Mouse (Mus musculus) lung, embryonic 15.5 days (tissue): ENCODE data around the gene Nlgn3. TPM values are rescaled to one million over a fixed set of nuclear protein-coding genes. Genes with fewer than 3 reads are reported as not detected.
A peak's percentile ranks its signal among the peaks of the same experiment; 100 is the strongest.

Source experiments
- ATAC-seq: fragments of 200-750 bp; cut with Nextera tagmentation; 2 replicates; pipeline ENCODE4 v1.8.0; 2017; ENCODE audit warnings: moderate number of reproducible peaks, borderline replicate concordance; ENCODE audit not compliant: low FRiP score, low TSS enrichment; ENCODE audit errors: extremely low read depth
- H3K27ac ChIP-seq: fragments of 300-500 bp; sonication (generic); 2 replicates; pipeline ENCODE4 v1.5.1; 2015; ENCODE audit warnings: moderate library complexity, mild to moderate bottlenecking, inconsistent platforms
- H3K27me3 ChIP-seq: fragments of 300-500 bp; sonication (generic); 2 replicates; pipeline ENCODE4 v1.6.1; 2015; ENCODE audit warnings: inconsistent platforms
- H3K36me3 ChIP-seq: fragments of 300-500 bp; sonication (generic); 2 replicates; pipeline ENCODE4 v1.6.1; 2015; ENCODE audit warnings: inconsistent platforms
- H3K4me1 ChIP-seq: fragments of 300-500 bp; sonication (generic); 2 replicates; pipeline ENCODE4 v1.6.1; 2015; ENCODE audit warnings: inconsistent platforms
- H3K4me2 ChIP-seq: fragments of 300-500 bp; sonication (generic); 2 replicates; pipeline ENCODE4 v1.6.1; 2015; ENCODE audit warnings: inconsistent platforms, mild to moderate bottlenecking, moderate library complexity
- H3K4me3 ChIP-seq: fragments of 300-500 bp; sonication (generic); 2 replicates; pipeline ENCODE4 v1.5.1; 2015; ENCODE audit warnings: mild to moderate bottlenecking, inconsistent platforms
- H3K9ac ChIP-seq: fragments of 300-500 bp; sonication (generic); 2 replicates; pipeline ENCODE4 v1.6.1; 2015; ENCODE audit warnings: inconsistent platforms
- H3K9me3 ChIP-seq: fragments of 300-500 bp; sonication (generic); 2 replicates; pipeline ENCODE4 v1.6.1; 2016; ENCODE audit warnings: inconsistent platforms
- WGBS: fragments of 180-500 bp; shearing (Covaris S2); methylation state at CpG from one replicate; pipeline ENCODE4 v1.1.7; 2015; 5-methylcytosine and 5-hydroxymethylcytosine counted together
- polyA plus RNA-seq: library from polyadenylated mRNA; unstranded; fragments of >200 nt; fragmentation: Nextera tagmentation; extraction: Ambion mirVana; gene quantifications from 2 replicates; pipeline ENCODE4 v1.2.1, GENCODE M21; 2015

Gene Nlgn3
- polyA plus RNA-seq, result 5.1 and 6.0 TPM in 2 replicates

GRCm38 (mm10) chrX:101299055-101299454, at the start of gene Nlgn3:
Gene Nlgn3, plus strand, starts transcription at chrX:101299168.
- no peaks in the 10 kb centered on the region for H3K4me1 ChIP-seq
- ATAC-seq, result peak; percentile 15; the same call in 1 of the 2 replicates
- 0 out of 2 replicates have a peak, but pooled peaks cover 3% of the 10 kb centered on the region for H3K36me3 ChIP-seq
- peak within 1 kb of the TSS; percentile 57 for H3K4me2 ChIP-seq
- H3K4me3 ChIP-seq, result peak within 1 kb of the TSS; percentile 38
- no peak within 1 kb of the TSS for H3K27ac ChIP-seq
- WGBS, result 22% methylated on average over 17 of the region's 24 CpGs
- H3K9me3 ChIP-seq, result no peaks in the 10 kb centered on the region
- H3K27me3 ChIP-seq, result no peaks in the 10 kb centered on the region
- 0 out of 2 replicates have a peak within 1 kb of the TSS, but pooled peaks have one; percentile 22 for H3K9ac ChIP-seq

GRCm38 (mm10) chrX:101253952-101254729, 44.8 kb upstream of the Nlgn3 start, which contains the start of gene Foxo4:
Gene Foxo4, plus strand, starts transcription at chrX:101254528.
- no peaks in the 10 kb centered on the region for H3K36me3 ChIP-seq
- ATAC-seq, result peak; percentile 92
- peak within 1 kb of the TSS; percentile 73 for H3K4me2 ChIP-seq
- H3K4me3 ChIP-seq, result peak within 1 kb of the TSS; percentile 55
- no peaks in the 10 kb centered on the region for H3K27me3 ChIP-seq
- H3K27ac ChIP-seq, result peak within 1 kb of the TSS; percentile 57
- no peaks in the 10 kb centered on the region for H3K4me1 ChIP-seq
- H3K9ac ChIP-seq, result peak within 1 kb of the TSS; percentile 51
- WGBS, result 15% methylated on average over 43 of the region's 47 CpGs
- no peaks in the 10 kb centered on the region for H3K9me3 ChIP-seq

- peak overlapping the region; percentile 51 for H3K9ac ChIP-seq
- H3K36me3 ChIP-seq, result no peaks in the 10 kb centered on the region
- H3K4me3 ChIP-seq, result peak overlapping the region; percentile 55
- 19% methylated on average over 26 of the region's 26 CpGs for WGBS
- peak; percentile 17; the same call in 1 of the 2 replicates for ATAC-seq
- H3K4me2 ChIP-seq, result peak overlapping the region; percentile 73
- peak overlapping the region; percentile 57 for H3K27ac ChIP-seq
- H3K9me3 ChIP-seq, result no peaks in the 10 kb centered on the region
- H3K4me1 ChIP-seq, result no peaks in the 10 kb centered on the region
- H3K27me3 ChIP-seq, result no peaks in the 10 kb centered on the region
These were observed 44.2 kb upstream of the Nlgn3 start for GRCm38 (mm10) chrX:101254740-101255139.

- no peak overlapping the region for H3K27ac ChIP-seq
- H3K9me3 ChIP-seq, result no peaks in the 10 kb centered on the region
- ATAC-seq, result no peak
- no peaks in the 10 kb centered on the region for H3K27me3 ChIP-seq
- H3K4me3 ChIP-seq, result no peak overlapping the region
- no peak overlapping the region for H3K4me2 ChIP-seq
- H3K9ac ChIP-seq, result no peak overlapping the region
- peaks cover 6% of the 10 kb centered on the region; the same call in 1 of the 2 replicates for H3K4me1 ChIP-seq
- 81% methylated on average over 13 of the region's 13 CpGs for WGBS
- H3K36me3 ChIP-seq, result no peaks in the 10 kb centered on the region
These were observed 42.4 kb upstream of the Nlgn3 start for GRCm38 (mm10) chrX:101256603-101257002.

GRCm38 (mm10) chrX:101260441-101261325, 38.3 kb upstream of the Nlgn3 start:
- no peaks in the 10 kb centered on the region for H3K9me3 ChIP-seq
- 22% methylated on average over 11 of the region's 13 CpGs for WGBS
- no peaks in the 10 kb centered on the region for H3K36me3 ChIP-seq
- H3K9ac ChIP-seq, result no peak overlapping the region
- H3K27ac ChIP-seq, result peak overlapping the region; percentile 76
- H3K4me3 ChIP-seq, result no peak overlapping the region
- H3K4me2 ChIP-seq, result no peak overlapping the region
- H3K27me3 ChIP-seq, result no peaks in the 10 kb centered on the region
- peaks cover 6% of the 10 kb centered on the region; the same call in 1 of the 2 replicates for H3K4me1 ChIP-seq
- peak; percentile 70; the same call in 1 of the 2 replicates for ATAC-seq

- no peak within 1 kb of the TSS for H3K4me3 ChIP-seq
- H3K4me2 ChIP-seq, result no peak within 1 kb of the TSS
- no peaks in the 10 kb centered on the region for H3K36me3 ChIP-seq
- ATAC-seq, result no peak
- H3K27ac ChIP-seq, result no peak within 1 kb of the TSS
- no peak within 1 kb of the TSS for H3K9ac ChIP-seq
- 88% methylated on average over 1 of the region's 1 CpGs for WGBS
- no peaks in the 10 kb centered on the region for H3K9me3 ChIP-seq
- H3K27me3 ChIP-seq, result no peaks in the 10 kb centered on the region
- peaks cover 6% of the 10 kb centered on the region; the same call in 1 of the 2 replicates for H3K4me1 ChIP-seq
These were observed 35.1 kb upstream of the Nlgn3 start, which contains the start of gene Gm614 for GRCm38 (mm10) chrX:101263892-101264291. Gene Gm614, minus strand, starts transcription at chrX:101263992.

- Histone ChIP-seq H3K9ac (no peak overlapping the region), H3K4me2 (no peak overlapping the region), H3K27me3 (no peaks in the 10 kb centered on the region), H3K27ac (no peak overlapping the region), H3K4me1 (no peaks in the 10 kb centered on the region), H3K36me3 (no peaks in the 10 kb centered on the region), H3K9me3 (no peaks in the 10 kb centered on the region), H3K4me3 (no peak overlapping the region)
- WGBS, result 93% methylated on average over 6 of the region's 6 CpGs
- no peak for ATAC-seq
These were observed 32.3 kb upstream of the Nlgn3 start for GRCm38 (mm10) chrX:101266631-101267030.

GRCm38 (mm10) chrX:101268025-101268754, 30.8 kb upstream of the Nlgn3 start, which contains the start of gene Il2rg:
Gene Il2rg, minus strand, starts transcription at chrX:101268255.
- no peak for ATAC-seq
- no peak within 1 kb of the TSS for H3K4me3 ChIP-seq

GRCm38 (mm10) chrX:101268755-101269124, 30.2 kb upstream of the Nlgn3 start, which contains the start of gene Gm20489:
Gene Gm20489, minus strand, starts transcription at chrX:101269023.
- Histone ChIP-seq H3K4me2 (peak within 1 kb of the TSS; percentile 13; the same call in 1 of the 2 replicates), H3K9ac (no peak within 1 kb of the TSS), H3K4me1 (no peaks in the 10 kb centered on the region), H3K9me3 (no peaks in the 10 kb centered on the region), H3K36me3 (no peaks in the 10 kb centered on the region), H3K27me3 (peaks cover 5% of the 10 kb centered on the region; the same call in 1 of the 2 replicates), H3K4me3 (no peak within 1 kb of the TSS), H3K27ac (no peak within 1 kb of the TSS)
- 59% methylated on average over 3 of the region's 3 CpGs for WGBS
- ATAC-seq, result no peak

More at GRCm38 (mm10) chrX:101268025-101268754, 30.8 kb upstream of the Nlgn3 start, which contains the start of gene Il2rg:
- H3K4me2 ChIP-seq, result peak within 1 kb of the TSS; percentile 13; the same call in 1 of the 2 replicates
- H3K27me3 ChIP-seq, result peaks cover 5% of the 10 kb centered on the region; the same call in 1 of the 2 replicates
- H3K36me3 ChIP-seq, result no peaks in the 10 kb centered on the region
- H3K27ac ChIP-seq, result no peak within 1 kb of the TSS
- H3K4me1 ChIP-seq, result no peaks in the 10 kb centered on the region
- 51% methylated on average over 5 of the region's 5 CpGs for WGBS
- H3K9me3 ChIP-seq, result no peaks in the 10 kb centered on the region
- H3K9ac ChIP-seq, result no peak within 1 kb of the TSS

- Histone ChIP-seq H3K27ac (peak overlapping the region; percentile 23; the same call in 1 of the 2 replicates), H3K4me3 (peak overlapping the region; percentile 57), H3K9me3 (no peaks in the 10 kb centered on the region), H3K4me2 (peak overlapping the region; percentile 51), H3K27me3 (peaks cover 5% of the 10 kb centered on the region; the same call in 1 of the 2 replicates), H3K36me3 (peaks cover 9% of the 10 kb centered on the region), H3K4me1 (peaks cover 5% of the 10 kb centered on the region), H3K9ac (no peak overlapping the region)
- WGBS, result 19% methylated on average over 6 of the region's 6 CpGs
- peak; percentile 23; the same call in 1 of the 2 replicates for ATAC-seq
These were observed 25.6 kb upstream of the Nlgn3 start for GRCm38 (mm10) chrX:101273410-101273809.
